Mouse (Mus musculus) CH12F3 (cell line): ENCODE results near the gene Zfp523.

ENCODE experiments used
- in situ Hi-C: fragments of 300-500 bp; cut with MboI; formaldehyde crosslinking; loops from 2 replicates; pipeline ENCODE4 v1.14.3; 2020; ENCODE audit warnings: low sequenced_read_pairs

Gene Zfp523

DNA sequence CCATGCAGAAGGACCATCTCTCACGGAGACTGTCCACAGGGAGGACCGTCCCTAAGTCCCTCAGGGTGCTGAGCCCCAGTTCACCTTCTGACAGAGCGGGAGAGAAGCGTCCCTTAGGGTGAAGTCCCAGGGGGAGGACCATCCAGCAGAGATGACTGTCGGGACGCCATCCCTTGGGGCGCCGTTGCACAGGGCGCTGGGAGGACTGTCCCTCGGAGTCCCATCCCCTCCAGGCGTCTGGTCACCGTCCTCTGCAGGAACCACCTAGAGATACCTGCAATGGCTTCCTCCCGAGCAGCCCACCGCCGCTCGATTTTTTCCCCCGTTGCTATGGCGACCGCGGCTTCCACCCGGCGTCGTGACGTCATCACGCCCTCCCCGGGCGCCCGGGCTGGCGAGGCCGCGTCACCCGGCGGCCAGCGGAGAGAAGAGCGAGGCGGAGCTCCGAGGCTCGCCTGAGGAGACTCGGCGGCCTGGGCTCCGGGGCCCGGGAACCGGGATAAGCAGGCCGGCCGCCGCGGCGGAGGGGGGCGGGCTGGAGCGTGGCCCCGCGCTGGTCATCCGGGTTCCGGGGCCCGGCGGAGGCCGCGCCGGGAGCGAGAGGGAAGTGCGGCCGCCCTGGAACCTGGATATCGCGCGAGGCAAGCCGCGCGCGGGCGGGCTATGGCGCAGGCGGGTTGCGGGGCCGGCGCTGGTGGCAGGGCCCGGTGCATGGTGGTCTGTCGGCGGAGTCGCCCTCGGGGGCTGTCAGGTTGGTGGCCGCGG is at the start of gene Zfp523:
Gene Zfp523, plus strand, starts transcription at position 355 of the 765 bp plus-strand sequence.
- in situ Hi-C loops = no loop called here

DNA sequence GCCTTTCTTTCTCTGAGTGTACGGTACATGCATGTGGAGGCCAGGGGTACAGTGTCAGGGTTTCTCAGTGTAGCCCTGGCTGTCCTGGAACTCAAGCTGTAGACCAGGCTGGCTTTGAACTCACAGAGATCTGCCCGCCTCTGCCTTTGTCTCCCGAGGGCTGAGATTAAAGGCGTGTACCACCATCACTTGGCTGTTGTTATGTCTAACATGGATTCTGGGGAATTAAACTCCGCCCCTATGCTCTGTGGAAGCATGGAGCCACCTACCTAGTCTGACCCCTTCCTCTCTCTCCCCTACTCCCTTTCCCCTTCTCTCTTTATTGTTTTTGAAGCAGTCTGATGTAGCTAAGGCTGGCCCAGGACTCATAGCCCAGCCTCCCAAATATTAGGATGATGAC is 47.1 kb upstream of the Zfp523 start:
- in situ Hi-C loops = no loop called here

DNA sequence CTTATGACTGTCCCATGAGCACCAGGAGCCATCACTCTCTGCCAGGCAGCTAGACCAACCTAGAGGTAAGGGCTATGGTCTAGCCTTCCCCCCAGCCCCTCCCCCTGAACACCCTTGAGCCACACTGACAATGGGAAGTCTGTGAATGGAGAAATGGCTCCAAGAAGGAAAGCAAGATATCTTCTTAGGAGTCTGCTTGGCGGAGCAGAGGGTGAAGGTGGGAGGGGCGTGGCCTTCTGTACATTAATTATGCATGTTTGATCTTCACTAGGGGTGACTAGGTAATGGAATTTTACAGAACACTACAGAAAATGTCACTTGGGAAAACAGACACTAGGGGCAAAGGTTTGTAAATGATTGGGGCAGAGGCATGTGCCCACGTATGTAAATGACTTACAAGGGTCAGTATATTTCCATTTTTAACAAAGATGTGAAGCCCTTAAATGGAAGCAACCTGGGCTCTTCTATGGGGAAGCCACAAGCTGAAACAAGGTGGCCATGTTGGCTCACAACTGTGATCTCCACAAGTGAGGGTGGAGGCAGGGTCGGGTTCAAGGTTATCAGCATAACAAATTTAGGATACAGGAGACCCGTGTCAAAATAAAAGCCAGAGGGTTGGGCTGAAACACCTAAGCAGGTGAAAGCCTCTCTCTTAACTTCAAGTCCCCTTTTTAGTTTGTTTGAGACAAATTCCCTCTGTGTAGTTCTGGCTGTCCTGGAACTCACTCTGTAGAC is 46.4 kb upstream of the Zfp523 start:
- in situ Hi-C loops = no loop called here

DNA sequence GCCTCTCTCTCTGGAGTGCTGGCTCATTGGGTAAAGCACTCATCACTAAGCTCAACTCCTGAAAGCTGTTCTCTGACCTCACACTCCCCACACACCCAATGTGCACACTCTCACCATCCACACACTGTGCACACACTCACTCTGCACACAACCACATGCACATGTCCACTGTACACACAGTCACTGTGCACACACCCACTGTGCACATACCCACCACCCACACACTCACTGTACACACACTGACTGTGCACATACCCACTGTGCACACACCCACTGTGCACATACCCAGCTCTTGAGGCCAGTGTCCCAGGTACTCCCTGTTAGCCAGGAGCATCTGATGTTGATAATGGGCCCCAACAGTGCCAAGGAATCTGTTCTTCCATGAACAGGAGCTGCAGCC is 45.8 kb upstream of the Zfp523 start:
- in situ Hi-C loops = no loop called here

DNA sequence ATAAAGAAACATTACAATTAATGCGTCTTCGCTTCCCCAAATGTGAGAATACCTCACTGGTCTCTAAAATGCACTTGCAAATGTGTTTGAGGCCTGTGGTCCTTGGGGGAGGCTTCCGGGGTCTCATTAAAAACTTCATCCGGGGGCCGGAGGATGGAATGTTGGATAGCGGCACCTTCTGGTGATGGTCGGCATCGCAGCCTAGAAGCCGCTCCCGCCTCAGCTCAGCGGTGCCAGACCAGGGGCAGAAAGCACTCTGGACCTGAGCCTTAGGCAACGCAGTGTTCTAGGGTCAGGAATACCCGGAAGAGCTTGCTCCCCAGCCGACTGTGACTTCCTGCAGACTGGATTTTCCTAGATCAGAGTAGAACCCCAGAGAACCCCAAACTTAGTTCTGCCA is 43.7 kb upstream of the Zfp523 start:
- in situ Hi-C loops = no loop called here

DNA sequence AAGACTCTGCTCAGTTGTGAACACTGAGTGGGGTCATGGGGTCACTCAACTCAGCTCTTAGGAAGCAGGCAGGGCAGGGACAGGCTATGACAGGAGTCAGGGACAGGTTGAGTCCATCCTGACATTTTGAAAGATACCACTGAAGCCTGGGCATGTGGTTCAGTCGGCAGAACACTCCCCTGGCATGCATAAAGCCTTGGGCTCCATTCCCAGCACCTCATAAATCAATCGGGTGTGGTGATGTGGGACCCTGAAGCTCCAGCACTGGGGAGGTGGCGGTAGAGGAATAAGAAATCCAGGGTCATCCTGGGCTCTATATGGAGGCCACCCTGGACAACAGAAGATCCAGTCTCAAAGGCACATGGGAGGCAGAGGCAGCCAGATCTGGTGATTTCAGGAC is 41.4 kb upstream of the Zfp523 start:
- in situ Hi-C loops = no loop called here

DNA sequence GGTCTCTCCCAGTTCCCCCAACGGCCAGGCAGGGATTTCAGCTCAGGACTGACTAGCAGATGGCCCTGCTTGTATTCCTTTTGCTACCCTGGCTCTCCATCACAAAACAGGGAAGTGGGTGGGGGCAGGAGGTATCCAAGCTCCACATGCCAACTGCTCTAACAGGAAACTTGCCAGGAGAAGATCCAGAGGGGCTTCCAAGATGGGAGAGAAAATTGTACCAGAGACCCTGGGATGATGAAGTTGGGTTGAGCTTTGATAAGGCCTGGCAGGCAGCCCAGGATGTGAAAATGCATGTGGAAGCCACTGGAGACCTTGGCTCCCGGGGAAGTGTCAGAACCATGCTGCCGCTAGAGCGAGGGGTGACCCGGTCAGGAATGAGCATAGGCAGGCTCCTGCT is 40.7 kb upstream of the Zfp523 start:
- in situ Hi-C loops = no loop called here

DNA sequence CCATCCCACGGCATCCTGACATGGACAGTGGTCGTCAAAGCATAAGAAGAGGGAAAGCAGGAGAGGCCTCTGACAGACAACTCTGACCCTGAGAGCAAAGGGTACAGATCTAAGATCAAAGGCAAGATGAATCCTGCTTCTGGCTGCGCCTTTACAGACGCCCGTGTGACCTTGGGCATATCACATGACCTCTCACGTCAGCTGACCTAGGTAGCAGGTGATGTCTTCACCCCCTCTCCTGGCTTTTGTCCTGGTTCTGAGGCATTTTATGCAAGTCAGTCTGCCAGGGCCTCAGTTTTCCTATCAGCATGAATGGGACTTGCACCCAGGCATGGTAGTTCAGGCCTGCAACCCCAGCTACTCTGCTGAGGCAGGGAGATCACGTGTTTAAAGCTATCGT is 38.9 kb upstream of the Zfp523 start:
- in situ Hi-C loops = no loop called here

DNA sequence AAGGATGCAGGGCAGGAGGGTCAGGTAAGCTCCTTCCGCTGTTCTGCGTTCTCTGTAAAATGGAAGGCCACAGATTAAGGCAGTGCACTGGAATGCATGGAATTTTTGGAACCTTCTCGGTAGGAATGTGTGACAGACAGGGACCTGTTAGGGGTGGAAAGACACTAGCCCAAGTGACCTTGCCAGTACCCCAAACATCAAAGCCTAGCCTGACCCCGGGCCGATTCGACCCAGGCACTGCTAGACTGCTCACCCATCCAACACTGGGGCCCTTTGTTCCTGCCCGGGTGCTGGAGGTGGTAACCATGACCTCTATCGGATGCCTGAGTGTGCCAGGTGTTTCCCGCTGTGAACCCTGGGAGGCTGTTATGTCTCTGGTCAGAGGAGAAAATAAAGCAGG is 38.2 kb upstream of the Zfp523 start:
- in situ Hi-C loops = no loop called here

DNA sequence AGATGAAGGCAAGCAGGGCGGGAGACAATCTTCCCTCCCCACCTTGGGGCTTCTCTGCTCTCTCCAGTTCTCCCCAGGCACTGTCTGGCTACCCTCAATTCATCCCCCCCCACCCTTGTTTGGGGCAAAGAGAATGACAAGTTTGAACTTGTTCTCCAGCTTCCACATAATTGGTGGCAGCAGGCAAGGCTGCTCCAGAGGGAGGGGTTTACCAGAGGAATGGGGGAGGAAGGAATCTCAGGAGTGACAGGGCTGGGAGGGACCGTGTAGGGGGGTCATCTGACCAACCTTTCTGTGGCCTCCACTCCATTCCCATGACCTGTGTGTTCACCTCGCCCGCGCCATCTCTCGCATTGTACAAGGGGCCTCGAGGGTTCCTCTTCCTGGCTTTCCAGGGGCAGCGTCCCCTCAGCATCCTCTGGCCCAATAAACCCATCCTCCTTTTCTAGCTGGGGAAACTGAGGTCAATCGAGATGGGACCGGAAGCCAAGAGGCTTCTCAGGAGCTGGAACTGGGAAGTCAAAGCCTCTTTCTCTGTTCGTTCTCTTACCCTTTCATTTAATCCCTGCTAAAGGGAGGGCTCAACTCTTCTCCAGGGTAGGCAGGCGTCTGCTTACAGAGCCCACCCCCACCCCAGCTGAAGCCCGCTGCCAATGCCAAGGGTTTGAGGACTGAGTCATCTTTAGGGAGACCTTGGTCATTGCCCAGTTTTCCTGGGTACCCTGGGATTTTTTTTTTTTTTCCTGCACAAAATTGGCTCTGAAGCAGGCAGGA is 36.3 kb upstream of the Zfp523 start:
- in situ Hi-C loops = no loop called here

DNA sequence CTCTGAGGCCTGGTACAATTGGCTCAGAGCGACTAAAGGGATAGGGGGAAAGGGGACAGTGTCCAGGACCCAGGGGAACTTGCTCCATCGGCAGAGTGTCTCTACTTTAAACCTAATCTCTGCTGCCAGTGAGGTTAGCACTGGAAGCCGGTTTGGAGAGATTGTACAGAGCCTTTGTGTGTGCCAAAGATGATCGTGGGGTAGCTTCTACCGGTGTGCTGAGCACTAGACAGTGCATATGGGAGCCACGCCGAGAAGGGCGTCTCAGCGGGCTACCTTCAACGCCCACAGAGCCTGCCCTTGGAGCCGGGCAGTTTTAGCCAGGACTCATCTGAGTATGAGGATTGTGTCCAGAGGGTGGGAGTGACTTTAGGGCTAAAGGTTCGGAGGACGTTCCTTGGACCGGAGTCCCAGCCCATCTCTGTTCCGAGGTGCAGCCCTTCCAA is 35.7 kb upstream of the Zfp523 start:
- in situ Hi-C loops = no loop called here

DNA sequence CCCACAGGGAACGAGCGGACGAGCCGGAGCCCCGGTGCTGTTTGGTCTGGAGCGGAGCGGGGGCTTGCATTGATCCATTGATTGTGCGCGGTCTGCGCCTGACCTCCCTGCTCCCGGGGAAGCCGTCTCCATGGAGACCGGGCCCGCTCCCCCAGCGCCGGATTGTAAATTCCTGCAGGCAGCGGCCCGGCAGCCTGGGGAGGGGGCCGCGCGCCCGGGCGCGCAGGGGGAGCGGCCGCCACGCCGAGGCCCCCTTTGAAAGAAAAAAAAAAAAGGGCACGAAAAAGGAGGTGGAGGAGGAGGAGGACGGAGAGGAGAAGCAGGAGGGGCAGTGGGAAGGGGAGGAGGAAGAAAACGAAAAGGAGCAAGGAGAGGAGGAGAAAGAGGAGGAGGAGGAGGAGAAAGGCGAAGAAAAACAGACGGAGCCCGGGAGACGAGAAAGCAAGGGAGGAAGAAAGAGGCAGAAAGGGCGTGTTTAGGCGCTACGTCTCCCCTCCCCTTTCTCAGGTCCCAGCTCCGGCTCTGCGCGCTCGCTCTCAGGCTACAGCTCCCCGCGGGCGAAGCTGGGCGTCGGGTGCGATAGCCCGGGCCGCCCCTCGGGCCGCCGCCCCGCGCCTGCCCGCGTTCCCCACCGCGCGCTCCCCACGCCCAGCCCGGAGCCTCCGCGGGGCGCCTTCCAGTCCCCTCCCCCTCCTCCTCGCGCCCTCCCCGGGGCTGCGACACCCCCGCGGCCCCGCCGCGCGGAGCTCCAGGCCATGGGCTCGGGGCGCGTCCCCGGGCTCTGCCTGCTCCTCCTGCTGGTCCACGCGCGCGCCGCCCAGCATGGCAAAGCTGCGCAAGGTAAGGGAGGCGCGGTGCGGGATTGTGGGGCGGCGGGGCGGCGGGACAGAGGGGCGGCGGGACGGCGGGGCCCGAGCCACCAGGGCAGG is 34.9 kb upstream of the Zfp523 start, which contains the start of gene Scube3:
Gene Scube3, plus strand, starts transcription at position 371 of the 929 bp plus-strand sequence.
- in situ Hi-C loops = no loop called here

DNA sequence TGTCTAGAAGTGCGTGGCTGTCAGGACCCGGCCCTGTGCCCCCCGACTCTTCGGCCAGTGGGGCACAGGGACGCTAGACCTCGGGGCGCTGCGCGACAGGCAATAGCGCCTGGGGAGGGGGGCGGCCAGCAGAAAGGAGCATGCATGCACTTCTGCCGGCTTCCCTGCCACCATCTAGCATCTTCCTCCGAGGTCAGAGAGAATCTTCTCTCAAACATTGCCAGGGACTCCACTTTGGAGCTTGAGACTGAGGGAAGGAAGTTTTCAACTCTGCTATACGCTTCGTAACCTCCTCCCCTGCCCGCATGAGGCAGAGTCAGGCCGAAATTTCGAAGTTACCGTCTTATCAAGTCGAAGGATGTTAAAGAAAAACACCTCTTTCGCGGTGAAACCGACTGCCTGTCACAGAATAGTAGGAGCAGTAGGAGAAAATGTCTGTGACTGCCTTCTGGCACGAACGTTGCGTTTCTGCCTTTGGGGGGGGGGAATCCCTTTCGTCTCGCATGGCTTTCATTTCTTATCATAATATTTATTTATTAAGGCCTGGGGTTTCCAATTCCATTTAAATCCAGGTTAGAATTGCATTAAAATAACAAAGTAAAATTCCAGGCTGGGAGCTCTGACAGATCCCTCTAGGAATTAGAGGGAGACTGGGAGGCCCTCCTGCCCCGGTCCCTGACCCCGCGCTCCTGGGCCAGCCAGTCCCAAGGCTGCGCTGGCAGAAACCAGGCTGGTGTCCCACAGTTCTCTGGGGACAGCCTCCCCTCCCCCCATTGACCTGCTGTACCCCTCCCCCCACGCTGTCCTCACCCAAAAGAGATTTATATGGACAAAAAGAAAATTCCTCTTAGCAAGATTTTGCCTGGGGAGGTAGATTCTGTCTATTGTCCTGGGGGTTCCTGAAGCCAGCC is 34.0 kb upstream of the Zfp523 start:
- in situ Hi-C loops = no loop called here

DNA sequence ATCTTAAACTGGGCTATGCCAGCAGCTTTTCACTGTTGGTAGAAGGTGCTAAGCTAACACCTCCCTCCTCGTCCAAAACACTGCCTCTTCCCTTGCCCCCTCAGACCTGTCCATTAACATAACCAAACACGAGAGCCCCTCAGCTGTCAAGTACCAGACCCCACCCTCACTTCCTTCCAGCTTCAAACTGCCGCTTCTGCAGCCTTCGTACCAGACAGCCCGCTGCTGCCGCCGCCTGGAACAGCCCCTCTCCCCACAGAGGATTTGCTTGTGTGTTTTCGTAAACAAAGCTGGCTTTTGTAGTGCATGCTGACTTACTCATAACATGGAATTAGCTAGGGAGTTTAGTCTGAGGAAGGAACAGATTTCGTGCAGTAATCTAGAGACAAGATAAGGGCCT is 33.2 kb upstream of the Zfp523 start:
- in situ Hi-C loops = no loop called here

DNA sequence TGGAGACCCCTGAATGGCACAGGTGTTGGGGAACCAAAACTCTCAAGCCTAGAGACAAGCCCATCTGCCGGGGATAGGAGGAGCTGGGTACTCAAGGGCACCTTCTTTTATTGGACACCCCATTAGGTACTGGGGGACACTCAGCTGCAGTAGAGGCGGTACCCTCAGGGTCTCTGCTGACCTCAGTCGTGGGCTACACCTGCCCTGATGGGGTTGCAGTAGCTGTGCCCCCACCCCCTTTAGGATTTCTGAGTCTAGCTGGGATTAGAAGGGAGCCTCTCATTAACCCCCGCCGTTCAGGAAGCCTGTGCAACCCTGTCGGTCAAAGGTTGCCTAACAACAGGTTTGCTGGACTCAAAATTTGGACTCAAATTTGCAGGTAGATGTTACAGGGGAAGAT is 32.7 kb upstream of the Zfp523 start:
- in situ Hi-C loops = no loop called here

DNA sequence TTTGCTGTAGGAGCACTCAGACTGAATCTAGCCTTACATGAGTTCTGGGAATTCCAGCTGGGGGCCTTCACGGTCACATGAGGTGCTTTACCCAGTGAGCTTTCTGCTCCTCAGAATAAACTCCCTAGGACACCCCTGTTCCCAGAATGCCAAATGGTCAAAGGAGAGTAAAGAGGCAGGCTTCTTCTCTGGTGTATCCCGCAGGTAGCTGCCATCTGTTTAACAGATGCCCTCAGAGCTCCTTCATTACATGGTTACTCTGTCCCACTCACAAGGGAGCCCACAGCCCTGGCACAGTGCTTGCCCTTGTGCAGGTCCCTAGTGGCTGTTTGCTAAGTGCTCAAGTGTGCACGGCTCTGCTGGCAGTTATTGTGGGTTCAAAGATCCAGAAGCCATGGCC is 28.6 kb upstream of the Zfp523 start:
- in situ Hi-C loops = no loop called here

DNA sequence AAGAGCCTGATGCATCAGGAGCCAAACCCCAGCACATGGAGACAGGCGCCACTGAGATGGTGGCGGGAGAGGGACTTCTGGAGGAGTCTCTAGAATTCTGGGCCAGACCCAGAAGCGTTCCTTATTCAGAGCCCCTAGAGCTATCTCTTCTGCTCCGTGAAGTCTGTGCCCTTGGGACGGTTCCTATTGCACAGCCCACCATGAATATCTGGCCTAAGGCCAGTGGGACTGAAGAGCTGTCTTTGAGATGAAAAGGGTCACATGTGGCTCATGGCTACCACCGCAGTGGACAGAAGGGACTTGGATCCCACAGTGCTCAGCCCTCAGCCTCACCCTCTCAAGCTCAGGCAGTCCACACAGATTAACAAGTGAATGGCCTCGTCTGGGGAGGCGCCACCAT is 27.2 kb upstream of the Zfp523 start:
- in situ Hi-C loops = no loop called here

DNA sequence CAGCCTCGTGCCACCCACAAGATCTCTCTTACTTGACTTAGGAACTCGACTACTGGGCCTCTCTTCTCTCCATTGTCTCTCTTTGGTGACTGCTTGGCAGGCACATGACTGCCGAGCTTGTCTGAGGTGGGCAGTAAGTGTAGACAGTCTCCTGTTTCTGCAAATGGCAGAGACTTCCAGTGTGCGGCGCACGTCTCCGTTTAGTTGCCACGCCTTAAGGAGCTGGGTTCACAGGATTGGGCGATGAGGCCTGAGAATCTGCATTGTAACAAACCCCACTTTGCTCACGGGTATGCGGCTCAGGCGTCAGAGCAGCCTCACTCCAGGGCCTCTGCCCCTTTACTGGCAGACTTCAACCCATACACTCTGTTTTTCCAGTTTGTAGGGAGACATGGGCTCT is 26.5 kb upstream of the Zfp523 start:
- in situ Hi-C loops = no loop called here

DNA sequence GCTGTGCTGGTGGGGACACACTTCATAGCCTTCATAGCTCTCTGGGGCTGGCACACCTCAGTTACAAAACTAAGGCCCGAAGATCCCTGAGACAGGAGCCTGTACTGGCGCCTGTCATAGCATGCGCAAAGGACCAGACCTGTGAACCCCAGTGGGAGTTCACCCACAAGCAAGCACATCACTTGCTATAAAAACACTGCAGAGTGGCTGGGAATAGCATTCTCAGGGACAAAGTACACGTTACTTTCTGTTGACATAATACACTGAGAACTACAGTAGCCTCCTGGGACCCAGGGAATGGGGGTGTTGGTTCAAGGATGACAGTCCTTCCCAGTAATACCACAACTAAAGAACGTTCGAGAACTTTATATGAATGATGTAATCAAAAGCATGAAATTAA is 23.8 kb upstream of the Zfp523 start:
- in situ Hi-C loops = no loop called here

DNA sequence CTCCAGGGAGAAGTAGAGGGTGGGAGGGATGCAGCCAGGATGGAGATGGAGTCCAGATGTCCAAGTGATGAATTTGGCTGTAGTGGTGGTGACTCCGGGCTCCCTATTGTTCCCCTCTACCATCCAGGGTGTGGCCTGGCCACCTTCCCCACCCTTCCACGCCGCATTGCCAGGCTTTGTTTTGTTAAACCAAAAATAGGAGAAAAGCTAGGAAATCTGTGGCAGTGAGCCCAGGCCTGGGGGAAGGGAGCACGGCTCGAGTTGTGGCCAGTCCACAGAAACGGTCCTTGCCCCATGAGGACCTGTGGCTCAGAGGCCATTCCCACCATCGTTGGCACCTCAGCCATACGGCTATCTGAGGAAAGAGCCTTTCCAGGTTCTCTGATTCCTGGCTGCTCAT is 22.0 kb upstream of the Zfp523 start:
- in situ Hi-C loops = no loop called here
